Mouse (Mus musculus) embryo, embryonic 11.5 days (tissue): ENCODE data around the gene Hoxd8.

Source experiments
- DNase-seq: peaks from one replicate; pipeline ENCODE4 v3.0.0-alpha.2; 2012; ENCODE audit warnings: low read depth, low spot score

The Hoxd8 gene

GRCm38 (mm10) chr2:74669650-74670235 is 34.7 kb upstream of the Hoxd8 start:
- DNase-seq: no peak

- no peak for DNase-seq
These were observed 33.7 kb upstream of the Hoxd8 start for GRCm38 (mm10) chr2:74670632-74671188.

GRCm38 (mm10) chr2:74671847-74672246 is 32.6 kb upstream of the Hoxd8 start:
- DNase-seq: no peak

- peak; percentile 78 for DNase-seq
These were observed 31.7 kb upstream of the Hoxd8 start for GRCm38 (mm10) chr2:74672481-74673362.

GRCm38 (mm10) chr2:74673835-74674425 is 30.5 kb upstream of the Hoxd8 start:
- no peak for DNase-seq

- no peak for DNase-seq
These were observed 29.3 kb upstream of the Hoxd8 start, which contains the start of gene Hoxd12 for GRCm38 (mm10) chr2:74674881-74675665. Gene Hoxd12, plus strand, starts transcription at chr2:74675013.

- DNase-seq: no peak
These were observed 28.6 kb upstream of the Hoxd8 start for GRCm38 (mm10) chr2:74675666-74676282.

- no peak for DNase-seq
These were observed 27.9 kb upstream of the Hoxd8 start for GRCm38 (mm10) chr2:74676376-74677052.

- no peak for DNase-seq
These were observed 27.3 kb upstream of the Hoxd8 start for GRCm38 (mm10) chr2:74677106-74677505.

- no peak for DNase-seq
These were observed 25.4 kb upstream of the Hoxd8 start, which contains the start of gene Hoxd11 for GRCm38 (mm10) chr2:74678891-74679595. Gene Hoxd11, plus strand, starts transcription at chr2:74679557.

GRCm38 (mm10) chr2:74679596-74679971 is 24.8 kb upstream of the Hoxd8 start:
- no peak for DNase-seq

- no peak for DNase-seq
These were observed 24.4 kb upstream of the Hoxd8 start for GRCm38 (mm10) chr2:74679980-74680379.

- DNase-seq: no peak
These were observed 23.6 kb upstream of the Hoxd8 start for GRCm38 (mm10) chr2:74680561-74681398.

- DNase-seq: no peak
These were observed 22.6 kb upstream of the Hoxd8 start for GRCm38 (mm10) chr2:74681594-74682531.

GRCm38 (mm10) chr2:74682796-74683195 is 21.6 kb upstream of the Hoxd8 start:
- no peak for DNase-seq

- DNase-seq: no peak
These were observed 20.9 kb upstream of the Hoxd8 start for GRCm38 (mm10) chr2:74683471-74683951.

GRCm38 (mm10) chr2:74684106-74684505 is 20.3 kb upstream of the Hoxd8 start:
- no peak for DNase-seq
